Mouse (Mus musculus) olfactory bulb, adult 2 months (tissue): ENCODE data around the gene Cox8b. TPM values are rescaled to one million over a fixed set of nuclear protein-coding genes. Genes with fewer than 3 reads are reported as not detected.
"Not testable (repeated sequence)": the region's sequence is repeated elsewhere in the genome, so short reads cannot be mapped to it uniquely, and the experiment has no call there.

Experiments
- H3K27ac ChIP-seq: fragments of 200-500 bp; 2 replicates; pipeline ENCODE4 v1.5.1; 2012; ENCODE audit warnings: low read depth, low read length; ENCODE audit not compliant: insufficient read depth
- H3K4me1 ChIP-seq: fragments of 200-500 bp; 2 replicates; pipeline ENCODE4 v1.6.1; 2012; ENCODE audit warnings: low read length; ENCODE audit not compliant: control insufficient read depth, insufficient read depth
- H3K4me3 ChIP-seq: fragments of 200-500 bp; 2 replicates; pipeline ENCODE4 v1.5.1; 2012; ENCODE audit warnings: mild to moderate bottlenecking, low read depth, low read length, moderate library complexity; ENCODE audit not compliant: insufficient read depth
- CTCF ChIP-seq: fragments of 200-500 bp; IDR thresholded peaks from 2 replicates; pipeline ENCODE4 v1.5.1; 2012; ENCODE audit warnings: low read depth, mild to moderate bottlenecking, low read length, moderate library complexity; ENCODE audit not compliant: insufficient read depth
- POLR2A ChIP-seq: fragments of 200-500 bp; IDR thresholded peaks from 2 replicates; pipeline ENCODE4 v1.6.1; 2012; ENCODE audit warnings: mild to moderate bottlenecking, low read depth, low read length, moderate library complexity; ENCODE audit not compliant: insufficient read depth
- WGBS: fragments of 180-500 bp; shearing (Covaris S2); methylation state at CpG from one replicate; pipeline ENCODE4 v1.1.7; 2018; 5-methylcytosine and 5-hydroxymethylcytosine counted together
- polyA plus RNA-seq: library from polyadenylated mRNA; stranded (reverse); fragments of >200 nt; gene quantifications from 2 replicates; pipeline ENCODE4 v1.2.4, GENCODE M21; 2012; ENCODE audit warnings: low replicate concordance; ENCODE audit not compliant: missing spikeins, insufficient read depth, insufficient read length

The Cox8b gene
- polyA plus RNA-seq, 1 experiment = not detected

- 75% methylated on average over 2 of the region's 2 CpGs for WGBS
- peaks cover 6% of the 10 kb centered on the region for H3K4me1 ChIP-seq
- no peak overlapping the region for H3K27ac ChIP-seq
- H3K4me3 ChIP-seq = no peak overlapping the region
- no peak for TF ChIP-seq POLR2A
- no peak for TF ChIP-seq CTCF
These were observed 5.4 kb upstream of the Cox8b start for GRCm38 (mm10) chr7:140905642-140906081.

- Histone ChIP-seq H3K4me1 (peaks cover 2% of the 10 kb centered on the region; the same call in 1 of the 2 replicates), H3K27ac (no peak overlapping the region), H3K4me3 (no peak overlapping the region)
- TF ChIP-seq POLR2A = no peak
- peak; percentile 91 for TF ChIP-seq CTCF
- WGBS = 22% methylated on average over 13 of the region's 13 CpGs
These were observed 3.0 kb upstream of the Cox8b start for GRCm38 (mm10) chr7:140903212-140903611.

- peaks cover 2% of the 10 kb centered on the region; the same call in 1 of the 2 replicates for H3K4me1 ChIP-seq
- no peak for TF ChIP-seq POLR2A
- TF ChIP-seq CTCF = no peak
- WGBS = 73% methylated on average over 15 of the region's 15 CpGs
- no peak overlapping the region for H3K4me3 ChIP-seq
- no peak overlapping the region for H3K27ac ChIP-seq
These were observed 2.0 kb upstream of the Cox8b start for GRCm38 (mm10) chr7:140902036-140902875.

GRCm38 (mm10) chr7:140899121-140899520 lies 1.1 kb downstream of the Cox8b start:
- peaks cover 2% of the 10 kb centered on the region; the same call in 1 of the 2 replicates for H3K4me1 ChIP-seq
- WGBS = 71% methylated on average over 3 of the region's 3 CpGs
- H3K27ac ChIP-seq = no peak overlapping the region
- TF ChIP-seq CTCF (no peak), POLR2A (no peak)
- no peak overlapping the region for H3K4me3 ChIP-seq

- Histone ChIP-seq H3K4me3 (no peak overlapping the region), H3K27ac (no peak overlapping the region), H3K4me1 (no peaks in the 10 kb centered on the region)
- TF ChIP-seq POLR2A (no peak), CTCF (no peak)
- 89% methylated on average over 7 of the region's 7 CpGs for WGBS
These were observed 2.4 kb downstream of the Cox8b start for GRCm38 (mm10) chr7:140897863-140898262.

GRCm38 (mm10) chr7:140894611-140895010 lies 5.6 kb downstream of the Cox8b start:
- TF ChIP-seq POLR2A = no peak
- 85% methylated on average over 3 of the region's 3 CpGs for WGBS
- no peaks in the 10 kb centered on the region for H3K4me1 ChIP-seq
- H3K27ac ChIP-seq = no peak overlapping the region
- H3K4me3 ChIP-seq = no peak overlapping the region

- 55% methylated on average over 7 of the region's 7 CpGs for WGBS
- H3K27ac ChIP-seq = no peak overlapping the region
- H3K4me1 ChIP-seq = no peaks in the 10 kb centered on the region
- TF ChIP-seq POLR2A = no peak
- no peak for TF ChIP-seq CTCF
- H3K4me3 ChIP-seq = no peak overlapping the region
These were observed 6.2 kb downstream of the Cox8b start for GRCm38 (mm10) chr7:140894031-140894430.

- not testable (repeated sequence) for H3K4me3 ChIP-seq, H3K27ac ChIP-seq
- 96% methylated on average over 16 of the region's 16 CpGs for WGBS
These were observed 9.6 kb downstream of the Cox8b start for GRCm38 (mm10) chr7:140890636-140891035.

GRCm38 (mm10) chr7:140882469-140882803 lies 17.8 kb downstream of the Cox8b start:
- TF ChIP-seq CTCF (no peak), POLR2A (no peak)
- WGBS = under 1% methylated on average over 12 of the region's 12 CpGs
- H3K4me1 ChIP-seq = peaks cover 3% of the 10 kb centered on the region; the same call in 1 of the 2 replicates
- H3K4me3 ChIP-seq = peak overlapping the region; percentile 93
- H3K27ac ChIP-seq = no peak overlapping the region

More at GRCm38 (mm10) chr7:140890636-140891035, 9.6 kb downstream of the Cox8b start:
- H3K4me1 ChIP-seq = not testable (repeated sequence)
